Mouse (Mus musculus): ENCODE results near the gene Sord. TPM values are rescaled to one million over a fixed set of nuclear protein-coding genes. Genes with fewer than 3 reads are reported as not detected.
A peak's percentile ranks its signal among the peaks of the same experiment; 100 is the strongest.

The Sord gene
- polyA plus RNA-seq, 1 experiment from 2014 or later = 41.6 TPM

DNA sequence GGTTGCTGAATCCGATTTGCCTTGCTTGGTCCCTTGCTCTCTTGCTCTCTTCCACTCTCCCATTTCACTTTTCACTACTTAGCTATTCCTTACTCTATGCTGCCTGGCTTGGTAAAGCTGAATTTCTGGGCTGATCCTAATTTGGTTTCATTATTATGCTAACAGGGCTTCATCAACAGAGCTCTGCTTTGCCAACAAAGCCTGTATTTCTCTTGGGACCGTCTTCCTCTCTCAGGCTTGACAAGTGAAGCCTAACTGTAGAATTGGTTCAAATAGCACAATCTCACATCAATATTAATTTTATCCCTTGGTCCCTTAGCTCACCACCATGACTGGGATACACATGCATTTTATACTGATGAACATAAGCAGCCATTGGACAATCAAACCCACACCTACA, 77.0 kb downstream of the Sord start:
- no peak for ATAC-seq (replicated peaks; ENCODE audit: low FRiP score)
- Histone ChIP-seq H3K9me3 (replicated peaks) (no peaks in the 10 kb centered on the region), H3K36me3 (no peaks in the 10 kb centered on the region), H3K4me2 (no peak overlapping the region), H3K9ac (no peak overlapping the region), H3K27ac (no peak overlapping the region), H3K4me3 (replicated peaks) (no peak overlapping the region), H3K27me3 (peaks cover 89% of the 10 kb centered on the region), H3K4me1 (peaks cover 11% of the 10 kb centered on the region)
- 49% methylated on average over 2 of the region's 2 CpGs for WGBS

DNA sequence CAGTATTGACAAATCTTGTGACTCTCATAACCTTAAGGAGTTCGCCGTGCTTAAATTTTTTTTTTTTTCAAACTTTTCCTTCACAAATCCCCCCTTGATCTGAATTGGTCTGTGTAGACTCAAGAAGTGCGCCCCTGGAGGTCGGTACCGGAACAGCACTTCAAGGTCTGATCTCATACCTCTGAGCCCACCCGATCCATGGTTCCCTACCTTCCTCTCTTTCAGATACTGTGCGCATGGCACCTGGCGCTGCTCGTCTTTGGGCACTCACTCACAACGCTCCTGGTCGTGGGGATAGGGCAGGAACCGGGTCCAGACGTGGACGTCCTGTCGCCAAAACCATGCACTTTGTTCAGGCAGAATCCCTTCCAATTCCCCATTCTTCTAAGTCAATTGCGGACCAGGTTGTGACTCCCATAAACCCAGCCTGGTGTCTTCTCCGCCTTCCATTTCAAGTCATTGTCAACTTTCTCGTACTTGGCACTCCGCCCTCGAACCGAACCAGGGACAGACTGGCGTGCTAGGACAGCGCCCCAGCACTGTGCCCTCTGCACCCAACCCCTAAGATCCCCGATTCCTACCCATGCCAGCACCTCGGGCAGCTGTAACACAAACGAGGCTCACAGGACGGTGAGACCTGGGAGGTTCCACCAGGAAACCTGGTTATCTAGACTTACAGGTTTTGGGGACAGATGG, 78.3 kb downstream of the Sord start:
- WGBS = 3% methylated on average over 27 of the region's 27 CpGs
- peak overlapping the region; percentile 33 for H3K4me3 ChIP-seq (replicated peaks)
- H3K9ac ChIP-seq = no peak overlapping the region
- peaks cover 79% of the 10 kb centered on the region for H3K27me3 ChIP-seq
- 0 out of 2 replicates have a peak, but pooled peaks have one; percentile 17 for ATAC-seq (replicated peaks; ENCODE audit: low FRiP score)
- no peak overlapping the region for H3K27ac ChIP-seq
- no peaks in the 10 kb centered on the region for H3K36me3 ChIP-seq
- peaks cover 11% of the 10 kb centered on the region for H3K4me1 ChIP-seq
- H3K9me3 ChIP-seq (replicated peaks) = no peaks in the 10 kb centered on the region
- peak overlapping the region; percentile 58 for H3K4me2 ChIP-seq

DNA sequence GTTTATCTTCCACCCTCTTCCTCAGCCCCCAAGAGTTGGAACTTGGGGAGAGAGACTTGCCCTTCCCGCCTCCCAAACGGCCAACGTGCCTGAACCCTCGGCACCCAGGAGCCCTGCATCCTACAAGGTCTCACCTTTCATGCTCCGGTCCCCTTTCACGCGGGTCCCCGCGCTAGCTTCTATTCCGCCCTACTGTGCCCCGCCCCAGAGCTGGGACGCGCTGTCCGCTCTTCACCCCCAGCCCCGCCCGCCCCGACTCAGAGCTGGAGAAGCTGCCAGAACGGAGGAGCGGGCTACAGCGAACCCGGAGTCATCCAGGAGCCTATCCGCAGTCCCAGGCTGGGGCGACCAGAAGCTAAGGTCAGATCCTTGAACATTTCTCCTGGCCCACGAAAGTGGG, 79.0 kb downstream of the Sord start, which contains the start of gene Duoxa1:
TSS of gene Duoxa1 (minus strand) at position 195 of the 400 bp plus-strand sequence.
- Histone ChIP-seq H3K4me3 (replicated peaks) (peak within 1 kb of the TSS; percentile 33), H3K4me1 (peaks cover 11% of the 10 kb centered on the region), H3K4me2 (peak within 1 kb of the TSS; percentile 58), H3K9me3 (replicated peaks) (no peaks in the 10 kb centered on the region), H3K36me3 (no peaks in the 10 kb centered on the region), H3K27me3 (peaks cover 74% of the 10 kb centered on the region), H3K27ac (no peak within 1 kb of the TSS), H3K9ac (no peak within 1 kb of the TSS)
- 0 out of 2 replicates have a peak, but pooled peaks have one; percentile 65 for ATAC-seq (replicated peaks; ENCODE audit: low FRiP score)
- 2% methylated on average over 24 of the region's 24 CpGs for WGBS

Other genes with a start within 250 kb of the Sord start
- 12.1 and 12.5 TPM in 2 replicates for gene Eif3j1, start 206.2 kb upstream of the Sord start, polyA plus RNA-seq (2015; fragmentation: Nextera tagmentation; extraction: Ambion mirVana)
- gene Spg11, start 116.4 kb upstream of the Sord start, polyA plus RNA-seq (2015; fragmentation: Nextera tagmentation; extraction: Ambion mirVana) = 9.1 and 9.8 TPM in 2 replicates
- 234 and 241 TPM in 2 replicates for gene B2m, start 87.1 kb upstream of the Sord start, polyA plus RNA-seq (2015; fragmentation: Nextera tagmentation; extraction: Ambion mirVana)
- 0.09 TPM in 1 of 2 replicates, not detected in the other for gene Trim69, start 74.0 kb upstream of the Sord start, polyA plus RNA-seq (2015; fragmentation: Nextera tagmentation; extraction: Ambion mirVana)
- gene Patl2, start 48.6 kb upstream of the Sord start, polyA plus RNA-seq (2015; fragmentation: Nextera tagmentation; extraction: Ambion mirVana) = 0.06 TPM in 1 of 2 replicates, not detected in the other
- gene Terb2, start 48.5 kb upstream of the Sord start, polyA plus RNA-seq (2015; fragmentation: Nextera tagmentation; extraction: Ambion mirVana) = not detected in 2 replicates
- gene Duox2, start 63.7 kb downstream of the Sord start, polyA plus RNA-seq (2015; fragmentation: Nextera tagmentation; extraction: Ambion mirVana) = 0.10 and 0.19 TPM in 2 replicates
- 0.17 TPM in 1 of 2 replicates, not detected in the other for gene Duoxa2, start 64.2 kb downstream of the Sord start, polyA plus RNA-seq (2015; fragmentation: Nextera tagmentation; extraction: Ambion mirVana)
- gene Duoxa1, start 79.0 kb downstream of the Sord start, polyA plus RNA-seq (2015; fragmentation: Nextera tagmentation; extraction: Ambion mirVana) = 0.10 TPM in 1 of 2 replicates, not detected in the other
- 0.04 TPM in 1 of 2 replicates, not detected in the other for gene Duox1, start 80.9 kb downstream of the Sord start, polyA plus RNA-seq (2015; fragmentation: Nextera tagmentation; extraction: Ambion mirVana)
- gene Shf, start 134.4 kb downstream of the Sord start, polyA plus RNA-seq (2015; fragmentation: Nextera tagmentation; extraction: Ambion mirVana) = 2.4 and 2.6 TPM in 2 replicates
- gene Slc28a2, start 191.7 kb downstream of the Sord start, polyA plus RNA-seq (2015; fragmentation: Nextera tagmentation; extraction: Ambion mirVana) = 0.54 and 0.82 TPM in 2 replicates